Mouse (Mus musculus) lung, postnatal 14 days (tissue): ENCODE results near the gene Tnfrsf14.

Experiments used
- DNase-seq: peaks from one replicate; pipeline ENCODE4 v3.0.0; 2021

Gene Tnfrsf14

GRCm38 (mm10) chr4:154928395-154929087 lies at the start of gene Tnfrsf14:
TSS of gene Tnfrsf14 (minus strand) at chr4:154928563.
- no peak for DNase-seq

- no peak for DNase-seq
Observed at GRCm38 (mm10) chr4:154974163-154974611, 45.8 kb upstream of the Tnfrsf14 start.

DNA sequence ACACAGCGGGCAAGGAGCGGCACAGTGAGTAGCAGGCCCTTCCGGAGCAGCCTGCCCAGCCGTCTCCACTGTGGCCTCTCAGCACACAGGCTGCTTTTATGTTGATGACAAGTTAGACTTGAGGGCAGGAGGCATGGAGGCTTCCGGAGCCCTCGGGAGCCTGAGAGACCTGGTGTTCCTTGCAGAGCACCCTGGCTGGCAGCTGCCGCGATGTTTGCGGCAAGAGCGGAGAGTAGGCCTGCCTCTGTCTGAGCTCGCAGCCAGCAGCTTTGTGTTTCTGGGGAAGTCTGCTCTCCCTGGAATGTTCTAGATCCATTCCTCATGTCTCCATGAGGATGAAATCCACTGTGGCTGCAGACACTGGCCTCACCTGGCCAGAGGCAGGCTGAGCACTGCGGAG lies 44.2 kb upstream of the Tnfrsf14 start:
- no peak for DNase-seq

DNA sequence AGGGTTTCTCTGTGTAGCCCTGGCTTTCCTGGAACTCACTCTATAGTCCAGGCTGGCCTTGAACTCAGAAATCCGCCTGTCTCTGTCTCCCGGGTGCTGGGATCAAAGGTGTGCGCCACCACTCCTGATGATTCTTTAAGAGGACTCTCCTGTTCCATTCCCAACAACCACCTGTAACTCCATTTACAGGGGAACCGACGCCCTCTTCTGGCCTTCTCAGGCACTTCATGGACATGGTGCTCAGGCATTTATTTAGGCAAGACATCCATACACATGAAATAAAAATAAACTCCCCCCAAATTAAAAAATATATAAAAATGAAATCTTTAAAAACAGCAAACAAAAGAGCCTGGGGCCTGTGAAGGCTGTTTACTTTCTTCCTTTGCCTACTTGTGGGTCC lies 38.8 kb upstream of the Tnfrsf14 start:
- DNase-seq = peak; percentile 64

DNA sequence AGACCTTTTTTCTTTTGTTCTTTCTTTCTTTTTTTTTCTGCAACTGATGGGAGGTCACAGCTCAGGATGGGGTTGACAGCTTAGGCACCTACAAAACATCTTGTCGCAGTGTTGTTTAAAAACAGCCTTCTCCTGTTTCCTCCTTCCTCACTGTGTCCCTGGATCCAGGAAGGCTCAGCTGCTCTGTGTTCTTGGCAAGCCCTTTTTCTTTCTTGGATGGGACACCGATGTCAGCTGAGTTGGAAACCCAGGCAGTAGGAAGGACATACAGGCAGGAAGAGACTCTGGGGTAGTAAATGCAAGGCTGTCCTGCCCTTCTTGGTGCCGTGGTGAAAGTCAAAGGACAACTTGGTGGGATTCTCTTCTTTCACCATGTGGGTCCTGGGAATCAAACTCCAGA lies 37.5 kb upstream of the Tnfrsf14 start:
- no peak for DNase-seq

DNA sequence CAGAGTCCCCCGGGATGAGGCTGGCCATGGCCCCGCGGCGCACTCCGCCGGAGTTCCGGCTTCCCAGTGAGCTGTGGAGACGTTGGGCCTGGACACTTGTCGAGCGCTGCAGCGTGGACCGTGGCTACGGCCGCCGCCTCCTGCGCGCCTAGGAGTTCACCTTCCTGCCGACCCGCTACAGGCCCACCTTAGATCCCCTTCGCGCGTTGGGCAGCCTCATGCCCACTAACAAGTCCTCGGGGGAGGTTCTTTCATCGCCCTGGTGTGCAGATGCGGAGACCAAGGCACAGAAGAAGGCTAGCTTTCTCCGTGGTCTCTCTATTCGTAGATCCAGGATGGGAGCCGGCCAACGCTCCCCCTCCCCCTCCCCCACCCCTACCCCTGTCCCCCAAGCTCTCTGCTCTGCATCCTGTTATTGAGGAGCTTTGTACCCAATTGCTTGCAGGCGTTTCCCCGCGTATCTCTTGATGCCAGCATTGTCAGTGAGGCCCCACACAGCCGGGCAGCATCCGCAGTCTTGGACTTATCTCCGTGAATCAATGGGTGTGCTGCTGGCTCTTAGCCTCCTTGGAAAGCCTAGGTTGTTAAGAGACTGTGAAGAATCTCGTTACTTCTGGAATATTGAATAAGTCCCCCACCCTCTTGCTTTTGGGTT lies 36.3 kb upstream of the Tnfrsf14 start:
- no peak for DNase-seq

- peak; percentile 91 for DNase-seq
Observed at GRCm38 (mm10) chr4:154963901-154964580, 35.7 kb upstream of the Tnfrsf14 start, which contains the start of gene Pank4. TSS of gene Pank4 (plus strand) at chr4:154964123.

- no peak for DNase-seq
Observed at GRCm38 (mm10) chr4:154963190-154963836, 35.0 kb upstream of the Tnfrsf14 start.

DNA sequence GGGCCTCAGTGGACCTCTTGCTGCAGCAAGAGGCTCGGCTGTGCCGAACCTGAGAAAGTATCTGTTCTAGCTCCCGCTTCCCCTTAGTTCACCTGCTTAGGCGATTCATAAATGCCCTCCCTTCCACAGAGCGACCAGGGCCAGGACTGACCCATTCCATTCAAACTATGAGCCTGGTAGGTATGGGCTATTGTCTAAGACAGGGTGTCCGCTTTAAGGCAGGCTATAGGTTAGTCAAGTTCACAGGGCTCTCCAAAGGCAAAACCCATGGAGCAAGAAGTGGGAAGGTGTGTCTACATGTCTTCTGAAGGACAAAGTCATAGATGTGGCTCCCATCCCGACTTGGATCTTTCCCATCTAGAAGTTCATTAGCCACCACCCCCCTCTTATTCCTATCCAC lies 34.3 kb upstream of the Tnfrsf14 start:
- DNase-seq = no peak

DNA sequence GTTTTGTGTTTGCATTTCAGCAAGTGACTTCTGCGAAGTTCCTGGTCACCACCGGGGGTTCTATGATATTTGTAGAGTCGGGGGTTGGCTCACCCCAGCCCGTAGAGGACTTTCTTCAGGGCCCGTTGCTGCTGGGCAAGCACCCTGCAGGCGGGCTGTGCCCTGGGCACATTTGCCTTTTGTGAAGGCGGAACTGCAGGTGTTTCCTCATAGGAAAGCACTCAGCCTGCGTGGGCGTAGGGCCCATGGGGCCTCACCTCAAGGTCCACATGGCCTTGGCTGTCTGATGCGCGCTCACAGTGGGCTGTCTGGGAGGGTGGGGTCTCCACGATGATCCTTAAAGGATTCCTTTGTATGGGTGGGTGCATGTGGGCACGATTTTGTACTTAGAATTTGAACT lies 33.5 kb upstream of the Tnfrsf14 start:
- DNase-seq = peak; percentile 44

DNA sequence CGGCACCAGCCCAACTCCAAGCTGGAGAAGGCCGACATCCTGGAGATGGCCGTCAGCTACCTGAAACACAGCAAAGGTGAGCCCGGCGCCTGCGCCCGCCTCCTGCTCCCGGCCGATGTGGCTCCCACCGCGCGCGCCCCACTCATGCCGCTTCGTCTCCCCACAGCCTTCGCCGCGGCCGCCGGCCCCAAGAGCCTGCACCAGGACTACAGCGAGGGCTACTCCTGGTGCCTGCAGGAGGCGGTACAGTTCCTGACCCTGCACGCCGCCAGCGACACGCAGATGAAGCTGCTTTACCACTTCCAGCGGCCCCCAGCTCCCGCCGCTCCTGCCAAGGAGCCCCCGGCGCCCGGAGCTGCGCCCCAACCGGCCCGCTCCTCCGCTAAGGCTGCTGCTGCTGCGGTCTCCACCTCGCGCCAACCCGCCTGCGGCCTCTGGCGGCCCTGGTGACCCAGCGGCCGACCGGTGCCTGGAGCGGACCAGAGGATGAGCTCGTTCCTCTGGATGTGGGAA lies 32.9 kb upstream of the Tnfrsf14 start:
- peak; percentile 37 for DNase-seq

DNA sequence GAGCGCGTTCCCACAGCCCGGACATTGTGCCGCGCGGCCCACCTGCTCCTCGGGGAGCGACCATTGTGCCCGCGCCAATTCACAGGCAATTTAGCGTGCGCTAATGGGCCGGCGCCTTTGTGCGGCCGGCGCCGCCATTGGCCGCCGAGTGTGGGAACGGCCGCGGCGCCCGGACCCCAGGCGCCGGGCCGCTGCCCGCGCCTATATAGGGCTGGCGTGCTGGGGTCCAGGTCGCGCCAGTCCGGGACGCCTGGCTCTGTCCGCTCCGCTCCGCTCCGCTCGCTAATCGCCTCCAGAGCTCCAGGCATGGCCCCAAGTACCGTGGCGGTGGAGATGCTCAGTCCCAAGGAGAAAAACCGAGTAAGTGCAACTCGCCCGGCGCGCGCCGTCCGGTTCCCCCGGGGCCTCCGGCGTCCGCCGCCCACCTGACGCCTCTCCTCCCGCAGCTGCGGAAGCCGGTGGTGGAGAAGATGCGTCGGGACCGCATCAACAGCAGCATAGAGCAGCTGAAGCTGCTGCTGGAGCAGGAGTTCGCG lies 32.4 kb upstream of the Tnfrsf14 start, which contains the start of gene Hes5:
Gene Hes5, plus strand, starts transcription at position 234 of the 536 bp plus-strand sequence.
- DNase-seq = no peak

- DNase-seq = no peak
Observed at GRCm38 (mm10) chr4:154960021-154960689, 31.8 kb upstream of the Tnfrsf14 start.

DNA sequence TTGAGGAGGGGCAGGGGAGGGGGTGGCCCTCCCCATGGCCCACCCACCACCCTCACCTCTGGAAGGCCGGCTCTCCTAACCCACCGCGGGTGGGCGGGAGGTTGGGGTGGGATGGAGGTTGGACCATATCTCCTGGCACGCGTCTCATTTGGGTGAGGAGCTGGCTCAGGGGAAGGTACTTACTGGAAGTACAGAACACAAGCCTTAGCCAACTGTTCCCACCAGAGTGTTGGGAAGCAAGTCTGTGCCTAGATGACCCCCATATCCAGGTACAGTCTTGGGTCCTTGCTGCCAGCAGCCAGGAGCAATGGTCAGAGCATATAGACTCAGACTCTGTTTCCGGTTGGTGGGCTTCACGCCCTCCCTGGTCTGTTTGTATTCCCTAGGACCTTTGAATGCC lies 30.3 kb upstream of the Tnfrsf14 start:
- DNase-seq = no peak

DNA sequence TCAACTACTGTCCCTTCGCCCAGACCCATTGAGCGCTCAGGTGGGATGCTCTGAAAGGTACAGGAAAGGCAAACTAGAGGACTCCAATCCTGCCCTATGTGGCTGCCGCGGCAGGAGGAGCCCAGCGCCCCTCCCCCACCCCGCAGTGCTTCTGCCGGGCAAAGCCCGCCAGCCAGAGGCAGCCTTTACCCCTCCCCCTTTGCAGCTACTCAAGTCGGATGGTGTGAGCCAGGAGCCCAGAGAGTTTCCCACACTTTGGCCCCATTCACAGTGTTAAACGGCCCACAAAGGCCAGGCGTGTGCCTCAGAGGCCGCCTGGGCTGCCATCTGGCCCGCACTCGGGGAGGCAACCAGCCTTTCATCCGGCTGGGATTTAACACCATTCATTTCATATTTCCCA lies 29.8 kb upstream of the Tnfrsf14 start:
- no peak for DNase-seq

- no peak for DNase-seq
Observed at GRCm38 (mm10) chr4:154957289-154957993, 29.1 kb upstream of the Tnfrsf14 start.

DNA sequence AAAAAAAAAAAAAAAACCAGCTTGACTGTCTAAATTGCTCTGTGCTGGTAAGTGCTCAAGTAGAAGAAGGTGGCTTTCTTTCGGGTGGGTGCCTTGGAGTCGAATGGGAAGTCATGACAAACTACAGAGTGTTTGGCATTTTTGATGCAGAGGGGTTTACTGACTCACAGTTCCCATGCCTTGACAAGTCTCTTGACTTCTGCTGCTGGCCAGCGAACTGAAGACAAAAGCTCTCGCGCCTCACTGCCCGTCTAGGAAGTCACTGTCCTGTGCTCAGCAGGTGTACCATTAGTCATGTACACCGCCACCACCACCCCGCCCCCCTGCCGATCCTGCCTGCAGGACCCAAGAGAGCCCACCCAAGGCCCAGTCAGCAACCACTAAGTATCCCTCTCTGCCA lies 28.2 kb upstream of the Tnfrsf14 start:
- no peak for DNase-seq

- DNase-seq = no peak
Observed at GRCm38 (mm10) chr4:154952461-154953241, 24.3 kb upstream of the Tnfrsf14 start.

DNA sequence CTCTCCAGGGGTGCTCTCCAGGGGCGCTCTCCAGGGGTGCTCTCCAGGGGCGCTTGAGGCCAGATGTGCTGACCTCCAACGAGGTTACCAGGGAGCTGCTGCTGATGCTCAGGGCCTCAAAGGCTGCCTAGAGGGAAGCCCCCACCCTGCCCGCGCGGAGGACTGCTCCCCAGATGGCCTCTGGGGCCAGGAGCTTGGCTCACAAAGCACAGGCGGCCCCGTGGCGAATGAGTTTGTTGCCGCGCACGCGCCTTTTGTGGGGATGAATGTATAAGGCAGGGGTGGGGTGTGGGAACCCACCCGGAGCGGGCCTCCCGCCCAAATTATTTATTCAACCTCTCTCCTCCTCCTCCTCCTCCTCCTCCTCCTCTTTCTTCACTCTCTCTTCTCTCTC lies 21.2 kb upstream of the Tnfrsf14 start:
- no peak for DNase-seq

GRCm38 (mm10) chr4:154948940-154949588 lies 20.7 kb upstream of the Tnfrsf14 start:
- DNase-seq = no peak
